ENCODE assay signal across 26 mouse cellular contexts in genomic region chr5:103906173-103906572, GRCm38 (mm10). TPM values are rescaled to one million over a fixed set of nuclear protein-coding genes. Genes with fewer than 3 reads are reported as not detected.
A peak's percentile ranks its signal among the peaks of the same experiment; 100 is the strongest.
DNase-seq lines count a peak whose midpoint lies in the region; ATAC-seq and TF ChIP-seq lines count a peak whose summit lies in the region.
"Had no signal": no experiment of that assay in that cellular context is flagged by ENCODE, and none has a peak within 500 bp of the region (broad histone marks: within the 10 kb centered on the region; RNA-seq: fewer than 3 reads in every experiment).

No protein-coding gene starts in this region.

- no peak overlapping the region for H3K27ac ChIP-seq in lung, embryonic 14.5 days (ENCODE audit: low read depth)
- no peak overlapping the region for H3K27ac ChIP-seq in lung, embryonic 16.5 days (ENCODE audit: low read length)
- no peak overlapping the region for H3K27ac ChIP-seq in forebrain, embryonic 12.5 days
- H3K27ac ChIP-seq: embryonic facial prominence, embryonic 13.5 days; embryonic facial prominence, embryonic 15.5 days; forebrain, embryonic 10.5 days; forebrain, embryonic 13.5 days; forebrain, embryonic 15.5 days had no signal

- H3K36me3 ChIP-seq in lung, embryonic 14.5 days (ENCODE audit: insufficient read depth) = no peaks in the 10 kb centered on the region
- H3K36me3 ChIP-seq in lung, embryonic 16.5 days (ENCODE audit: control insufficient read depth, insufficient read depth, low read length) = no peaks in the 10 kb centered on the region
- H3K36me3 ChIP-seq in forebrain, embryonic 12.5 days (replicated peaks) = no peaks in the 10 kb centered on the region
- H3K36me3 ChIP-seq: embryonic facial prominence, embryonic 13.5 days; embryonic facial prominence, embryonic 15.5 days; forebrain, embryonic 10.5 days; forebrain, embryonic 15.5 days; G1E had no signal

- H3K4me2 ChIP-seq in lung, embryonic 14.5 days = no peak overlapping the region
- H3K4me2 ChIP-seq in lung, embryonic 16.5 days (ENCODE audit: low read depth, low read length) = no peak overlapping the region
- no peak overlapping the region for H3K4me2 ChIP-seq in forebrain, embryonic 12.5 days
- H3K4me2 ChIP-seq: embryonic facial prominence, embryonic 13.5 days; embryonic facial prominence, embryonic 15.5 days; forebrain, embryonic 13.5 days; forebrain, embryonic 15.5 days had no signal

- peak; percentile 64 for ATAC-seq in lung, embryonic 14.5 days (ENCODE audit: insufficient read depth)
- ATAC-seq in lung, embryonic 16.5 days (ENCODE audit: low read depth) = peak; percentile 65
- ATAC-seq in forebrain, embryonic 12.5 days (ENCODE audit: low FRiP score) = no peak
- ATAC-seq: CD4-positive, CD25-positive, alpha-beta regulatory T cell, adult 4 months; forebrain, embryonic 13.5 days; forebrain, embryonic 15.5 days had no signal

- H3K4me3 ChIP-seq in lung, embryonic 14.5 days (ENCODE audit: low read depth, low read length) = no peak overlapping the region
- H3K4me3 ChIP-seq in lung, embryonic 16.5 days (ENCODE audit: low read length) = no peak overlapping the region
- no peak overlapping the region for H3K4me3 ChIP-seq in forebrain, embryonic 12.5 days (replicated peaks)
- H3K4me3 ChIP-seq: embryonic facial prominence, embryonic 13.5 days; embryonic facial prominence, embryonic 15.5 days; erythroblast, embryonic 14.5 days; forebrain, embryonic 10.5 days; forebrain, embryonic 13.5 days; forebrain, embryonic 15.5 days had no signal

- no peak overlapping the region for H3K9ac ChIP-seq in lung, embryonic 14.5 days
- no peak overlapping the region for H3K9ac ChIP-seq in lung, embryonic 16.5 days (ENCODE audit: low read length)
- H3K9ac ChIP-seq in forebrain, embryonic 12.5 days = no peak overlapping the region
- H3K9ac ChIP-seq: embryonic facial prominence, embryonic 13.5 days; embryonic facial prominence, embryonic 15.5 days; forebrain, embryonic 13.5 days; forebrain, embryonic 15.5 days had no signal

- H3K27me3 ChIP-seq in lung, embryonic 14.5 days (ENCODE audit: insufficient read depth, low read length) = no peaks in the 10 kb centered on the region
- H3K27me3 ChIP-seq in lung, embryonic 16.5 days (ENCODE audit: control insufficient read depth, insufficient read depth, low read depth, low read length) = peaks cover 3% of the 10 kb centered on the region; the same call in 1 of the 2 replicates
- 0 out of 2 replicates have a peak, but pooled peaks cover 2% of the 10 kb centered on the region for H3K27me3 ChIP-seq in forebrain, embryonic 12.5 days
- H3K27me3 ChIP-seq: CH12.LX; embryonic facial prominence, embryonic 13.5 days; embryonic facial prominence, embryonic 15.5 days; forebrain, embryonic 13.5 days; forebrain, embryonic 15.5 days had no signal

- peaks cover 3% of the 10 kb centered on the region for H3K4me1 ChIP-seq in lung, embryonic 14.5 days (ENCODE audit: insufficient read depth)
- H3K4me1 ChIP-seq in lung, embryonic 16.5 days (replicated peaks; ENCODE audit: control insufficient read depth, insufficient read depth, low read length) = peaks cover 12% of the 10 kb centered on the region; the same call in 1 of the 2 replicates
- peaks cover 4% of the 10 kb centered on the region; the same call in 1 of the 2 replicates for H3K4me1 ChIP-seq in forebrain, embryonic 12.5 days

- peak; percentile 84 for DNase-seq in lung, embryonic 14.5 days
- DNase-seq in lung, postnatal 14 days = no peak
- no peak for DNase-seq in lung, adult 18-20 months
- peak; percentile 15 for DNase-seq in NIH3T3 (ENCODE audit: low read depth)
- peak; percentile 26 for DNase-seq in lung, postnatal 36 days
- DNase-seq: adrenal gland, postnatal 10 days; adrenal gland, postnatal 25 days; B cell, adult 2 months; cerebellum, adult 11 months; cerebellum, adult 18-20 months; cerebellum, adult 8-10 months; cerebellum, adult 9-11 months; cerebellum, postnatal 14 days; cerebellum, postnatal 36 days; embryo, embryonic 11 days had no signal

- no peak for TF ChIP-seq CTCF in lung, embryonic 14.5 days (IDR thresholded peaks at IDR 0.05; ENCODE audit: low read depth)

- no peaks in the 10 kb centered on the region for H3K9me3 ChIP-seq in lung, embryonic 14.5 days (ENCODE audit: low read depth, low read length)
- H3K9me3 ChIP-seq in lung, embryonic 16.5 days (ENCODE audit: control insufficient read depth, low read length) = no peaks in the 10 kb centered on the region
- no peaks in the 10 kb centered on the region for H3K9me3 ChIP-seq in forebrain, embryonic 12.5 days
- H3K9me3 ChIP-seq: embryonic facial prominence, embryonic 13.5 days; embryonic facial prominence, embryonic 15.5 days; forebrain, embryonic 10.5 days; forebrain, embryonic 13.5 days; forebrain, embryonic 15.5 days; G1E had no signal

- 49% methylated on average over 6 of the region's 6 CpGs for WGBS in lung, embryonic 14.5 days
- 41% methylated on average over 6 of the region's 6 CpGs for WGBS in lung, embryonic 16.5 days
- WGBS in forebrain, embryonic 12.5 days = 95% methylated on average over 6 of the region's 6 CpGs

RNA-seq across cellular contexts. Expression of gene Klhl8, which starts 4.9 kb away (rescaled TPM):
- 9.4 and 11.1 TPM in 2 replicates for polyA plus RNA-seq in lung, embryonic 14.5 days (2014; fragmentation: Nextera tagmentation; extraction: Ambion mirVana)
- polyA plus RNA-seq in lung, embryonic 16.5 days (2015; fragmentation: Nextera tagmentation; extraction: Ambion mirVana) = 11.1 and 11.3 TPM in 2 replicates
- 17.4 and 18.8 TPM in 2 replicates for polyA plus RNA-seq in forebrain, embryonic 12.5 days (2016; fragmentation: Nextera tagmentation; extraction: Ambion mirVana)
- polyA plus RNA-seq: erythroblast, embryonic 14.5 days had no signal

Comparison
In these comparisons a context has a peak if more than half of its experiments do, and no peak if none do; other contexts are left out.
1. DNase-seq: peak in lung, embryonic 14.5 days (single experiment), NIH3T3 (single experiment) and lung, postnatal 36 days (single experiment); none in lung, postnatal 14 days (single experiment) and lung, adult 18-20 months (0 of 2).